Mouse (Mus musculus) testis, adult 2 months (tissue): ENCODE results near the gene Sdad1.

ENCODE experiments used
- CTCF ChIP-seq: fragments of 200-500 bp; IDR thresholded peaks from 2 replicates; pipeline ENCODE4 v1.5.1; 2012; ENCODE audit warnings: low read depth, mild to moderate bottlenecking, inconsistent platforms, low read length, moderate library complexity; ENCODE audit not compliant: control insufficient read depth, insufficient read depth, insufficient replicate concordance
- POLR2A ChIP-seq: fragments of 200-500 bp; IDR thresholded peaks from 2 replicates; pipeline ENCODE4 v1.6.1; 2012; ENCODE audit warnings: low read depth, mild to moderate bottlenecking, inconsistent platforms, low read length, moderate library complexity; ENCODE audit not compliant: control insufficient read depth

DNA sequence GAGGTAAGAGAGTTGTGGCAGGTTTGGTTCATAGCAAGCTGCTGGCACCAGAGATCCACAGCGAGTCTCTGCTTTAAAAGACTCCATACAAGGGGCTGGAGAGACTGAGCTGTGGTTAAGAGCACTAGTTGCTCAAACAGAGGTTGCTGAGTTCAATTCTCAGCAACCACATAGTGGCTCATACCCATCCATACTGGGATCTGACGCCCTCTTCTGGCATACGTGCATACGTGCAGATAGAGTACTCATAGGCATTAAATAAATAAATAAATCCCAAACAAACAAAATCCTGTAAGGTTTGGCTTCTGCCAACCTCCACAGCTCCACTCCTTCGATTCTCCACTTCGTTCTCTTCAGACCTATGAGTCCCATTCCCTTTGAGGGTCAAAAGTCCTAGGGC, 58.2 kb downstream of the Sdad1 start:
- TF ChIP-seq CTCF (no peak), POLR2A (no peak)
